Mouse (Mus musculus) activated CD4-positive, CD25-positive, alpha-beta regulatory T cell, adult 9 weeks (primary cell): Measurements from ENCODE around the gene Nsun4. TPM values are rescaled to one million over a fixed set of nuclear protein-coding genes. Genes with fewer than 3 reads are reported as not detected.

Experiments
- polyA plus RNA-seq: library from polyadenylated mRNA; unstranded; fragments of 100-300 nt; shearing (Covaris generic); gene quantifications from one replicate; pipeline ENCODE4 v1.2.1, GENCODE M21; 2017

Gene Nsun4
- 33.5 TPM for polyA plus RNA-seq

DNA sequence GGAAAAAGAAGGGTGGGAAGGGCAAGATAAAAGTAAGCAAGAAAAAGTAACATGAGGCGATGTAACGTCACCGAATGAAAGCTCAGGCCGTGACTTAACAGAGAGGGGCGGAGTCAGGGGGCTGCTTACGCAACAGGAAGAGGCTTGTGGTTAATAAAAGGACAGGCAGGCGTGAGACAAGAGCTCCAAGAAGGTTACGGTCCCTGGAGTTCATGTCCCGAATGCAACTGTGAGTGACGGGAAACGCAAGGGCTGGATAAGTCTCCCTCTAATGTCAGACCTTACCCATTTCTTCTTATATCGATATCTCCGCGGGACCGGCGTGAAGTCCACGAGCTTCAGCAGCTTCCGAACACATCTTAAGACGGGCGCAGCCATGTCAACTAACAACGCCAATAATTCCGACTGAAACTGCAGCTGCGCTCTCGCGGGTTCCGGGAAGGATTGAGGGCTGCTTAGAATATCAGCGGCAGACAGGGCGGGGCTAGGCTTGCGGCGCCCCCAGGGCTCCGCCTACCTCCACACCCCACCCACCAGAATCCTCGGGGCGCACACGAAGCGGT lies at the start of gene Nsun4:
TSS of gene Nsun4 (minus strand) at position 478 of the 563 bp plus-strand sequence.

GRCm38 (mm10) chr4:116074861-116075620 lies 21.4 kb upstream of the Nsun4 start, which contains the start of the genes Uqcrh and Lrrc41:
TSS of gene Uqcrh (minus strand) at chr4:116075071.
TSS of gene Lrrc41 (plus strand) at chr4:116075269.

DNA sequence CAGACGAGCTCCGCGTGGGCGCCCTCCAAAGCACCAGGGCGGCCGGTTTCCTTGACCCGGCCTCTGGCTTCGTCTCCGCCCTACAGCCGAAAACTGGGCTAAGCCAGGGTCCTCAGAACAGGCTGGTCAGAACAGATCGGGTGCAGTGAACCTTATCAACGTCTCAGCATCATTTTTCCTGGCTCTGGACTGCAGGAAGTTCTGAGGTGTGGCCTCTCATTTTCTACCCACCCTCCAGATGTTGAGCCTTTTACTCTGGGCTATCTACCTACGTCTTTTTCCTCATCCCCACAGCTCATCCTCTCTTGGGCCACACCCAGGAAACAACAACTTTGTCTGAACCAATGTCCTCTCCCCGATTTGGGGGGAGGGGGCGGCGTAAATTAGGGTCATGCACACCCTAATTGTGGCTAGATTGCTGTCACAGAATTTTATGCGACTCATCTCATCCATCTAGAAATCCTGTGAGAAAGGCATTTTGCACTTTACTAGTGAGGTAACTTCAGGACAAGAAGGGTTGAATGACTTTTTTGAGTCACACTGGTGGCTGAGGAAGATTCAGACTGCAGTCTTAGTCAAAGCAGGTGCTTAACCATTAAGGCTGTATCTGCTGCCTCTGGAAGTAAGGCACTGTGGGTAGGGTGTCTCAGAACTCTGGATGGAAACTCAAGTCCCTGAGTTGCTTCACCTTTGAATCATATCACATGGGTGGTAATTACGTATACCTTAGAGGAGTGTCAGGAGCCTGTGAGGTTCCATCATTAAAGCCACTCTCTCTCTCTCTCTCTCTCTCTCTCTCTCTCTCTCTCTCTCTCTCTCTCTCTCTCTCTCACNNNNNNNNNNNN lies 35.6 kb downstream of the Nsun4 start, which contains the start of gene Faah:
TSS of gene Faah (minus strand) at position 25 of the 845 bp plus-strand sequence.

Other genes with a start within 250 kb of the Nsun4 start
- 28.4 TPM for gene Mob3c, start 225.8 kb downstream of the Nsun4 start, polyA plus RNA-seq
- 70.6 TPM for gene Mknk1, start 214.7 kb downstream of the Nsun4 start, polyA plus RNA-seq
- not detected for gene Kncn, start 169.5 kb downstream of the Nsun4 start, polyA plus RNA-seq
- not detected for gene 6430628N08Rik, start 163.2 kb downstream of the Nsun4 start, polyA plus RNA-seq
- not detected for gene Dmbx1, start 114.0 kb downstream of the Nsun4 start, polyA plus RNA-seq
- gene Faah, start 36.0 kb downstream of the Nsun4 start, polyA plus RNA-seq: 129 TPM
- gene Uqcrh, start 21.2 kb upstream of the Nsun4 start, polyA plus RNA-seq: 526 TPM
- gene Lrrc41, start 21.4 kb upstream of the Nsun4 start, polyA plus RNA-seq: 45.9 TPM
- 6.5 TPM for gene Rad54l, start 69.8 kb upstream of the Nsun4 start, polyA plus RNA-seq
- 8.0 TPM for gene Pomgnt1, start 70.0 kb upstream of the Nsun4 start, polyA plus RNA-seq
- 0.83 TPM for gene Lurap1, start 97.5 kb upstream of the Nsun4 start, polyA plus RNA-seq
- gene Tspan1, start 113.7 kb upstream of the Nsun4 start, polyA plus RNA-seq: not detected
- gene 1700042G07Rik, start 119.5 kb upstream of the Nsun4 start, polyA plus RNA-seq: not detected
- gene Gm49337, start 119.5 kb upstream of the Nsun4 start, polyA plus RNA-seq: not detected
- gene Pik3r3, start 167.7 kb upstream of the Nsun4 start, polyA plus RNA-seq: 6.1 TPM